Mouse (Mus musculus): ENCODE results near the gene Ddx42. TPM values are rescaled to one million over a fixed set of nuclear protein-coding genes. Genes with fewer than 3 reads are reported as not detected.
A peak's percentile ranks its signal among the peaks of the same experiment; 100 is the strongest.

The Ddx42 gene
- total RNA-seq (2014; rRNA removed): 39.7 and 61.7 TPM in 2 replicates
- polyA plus RNA-seq (2015; fragmentation: Nextera tagmentation; extraction: Ambion mirVana): 61.4 and 64.8 TPM in 2 replicates

GRCm38 (mm10) chr11:106216730-106217490 lies at the start of gene Ddx42:
Ddx42 (plus strand) TSS chr11:106216926.
- peak within 1 kb of the TSS; percentile 96 for H3K27ac ChIP-seq (ENCODE audit: low read depth, low read length)
- peak within 1 kb of the TSS; percentile 92 for H3K9ac ChIP-seq (replicated peaks; ENCODE audit: low read length, poor library complexity, severe bottlenecking)
- under 1% methylated on average over 67 of the region's 70 CpGs for WGBS
- peaks cover 15% of the 10 kb centered on the region; the same call in 1 of the 2 replicates for H3K4me1 ChIP-seq (ENCODE audit: insufficient read depth, low read length)
- DNase-seq (ENCODE audit: low spot score) (peak; percentile 99), ATAC-seq (ENCODE audit: low FRiP score) (peak; percentile 96)
- peak within 1 kb of the TSS; percentile 97 for H3K4me3 ChIP-seq (ENCODE audit: low read depth, low read length)
- no peaks in the 10 kb centered on the region for H3K27me3 ChIP-seq (ENCODE audit: insufficient read depth, low read length)
- peak within 1 kb of the TSS; percentile 63 for H3K4me2 ChIP-seq (ENCODE audit: low read depth, low read length, poor library complexity, severe bottlenecking)
- H3K36me3 ChIP-seq (ENCODE audit: insufficient read depth, low read length): 0 out of 2 replicates have a peak, but pooled peaks cover 4% of the 10 kb centered on the region
- TF ChIP-seq CTCF (IDR thresholded peaks at IDR 0.05): no peak
- no peaks in the 10 kb centered on the region for H3K9me3 ChIP-seq (ENCODE audit: low read length)

GRCm38 (mm10) chr11:106167435-106167834 lies 49.3 kb upstream of the Ddx42 start:
- Histone ChIP-seq H3K4me1 (ENCODE audit: insufficient read depth, low read length) (no peaks in the 10 kb centered on the region), H3K9me3 (ENCODE audit: low read length) (no peaks in the 10 kb centered on the region), H3K4me3 (ENCODE audit: low read depth, low read length) (no peak overlapping the region), H3K27me3 (ENCODE audit: insufficient read depth, low read length) (no peaks in the 10 kb centered on the region), H3K4me2 (ENCODE audit: low read depth, low read length, poor library complexity, severe bottlenecking) (no peak overlapping the region), H3K27ac (ENCODE audit: low read depth, low read length) (no peak overlapping the region), H3K36me3 (ENCODE audit: insufficient read depth, low read length) (peaks cover 36% of the 10 kb centered on the region), H3K9ac (replicated peaks; ENCODE audit: low read length, poor library complexity, severe bottlenecking) (no peak overlapping the region)
- WGBS: 84% methylated on average over 5 of the region's 5 CpGs
- no peak for TF ChIP-seq CTCF (IDR thresholded peaks at IDR 0.05)
- ATAC-seq (ENCODE audit: low FRiP score) (no peak), DNase-seq (ENCODE audit: low spot score) (no peak)

GRCm38 (mm10) chr11:106170807-106171206 lies 45.9 kb upstream of the Ddx42 start:
- Histone ChIP-seq H3K9me3 (ENCODE audit: low read length) (no peaks in the 10 kb centered on the region), H3K9ac (replicated peaks; ENCODE audit: low read length, poor library complexity, severe bottlenecking) (no peak overlapping the region), H3K36me3 (ENCODE audit: insufficient read depth, low read length) (peaks cover 27% of the 10 kb centered on the region), H3K27ac (ENCODE audit: low read depth, low read length) (no peak overlapping the region), H3K4me1 (ENCODE audit: insufficient read depth, low read length) (no peaks in the 10 kb centered on the region), H3K4me2 (ENCODE audit: low read depth, low read length, poor library complexity, severe bottlenecking) (no peak overlapping the region), H3K27me3 (ENCODE audit: insufficient read depth, low read length) (no peaks in the 10 kb centered on the region), H3K4me3 (ENCODE audit: low read depth, low read length) (no peak overlapping the region)
- WGBS: 79% methylated on average over 7 of the region's 7 CpGs
- TF ChIP-seq CTCF (IDR thresholded peaks at IDR 0.05): peak; percentile 62
- DNase-seq (ENCODE audit: low spot score): peak; percentile 60
- no peak for ATAC-seq (ENCODE audit: low FRiP score)

- WGBS: 91% methylated on average over 2 of the region's 2 CpGs
- Histone ChIP-seq H3K4me1 (ENCODE audit: insufficient read depth, low read length) (no peaks in the 10 kb centered on the region), H3K27me3 (ENCODE audit: insufficient read depth, low read length) (no peaks in the 10 kb centered on the region), H3K27ac (ENCODE audit: low read depth, low read length) (no peak overlapping the region), H3K36me3 (ENCODE audit: insufficient read depth, low read length) (peaks cover 12% of the 10 kb centered on the region), H3K4me3 (ENCODE audit: low read depth, low read length) (no peak overlapping the region), H3K9me3 (ENCODE audit: low read length) (no peaks in the 10 kb centered on the region), H3K9ac (replicated peaks; ENCODE audit: low read length, poor library complexity, severe bottlenecking) (no peak overlapping the region), H3K4me2 (ENCODE audit: low read depth, low read length, poor library complexity, severe bottlenecking) (no peak overlapping the region)
- ATAC-seq (ENCODE audit: low FRiP score) (no peak), DNase-seq (ENCODE audit: low spot score) (no peak)
- no peak for TF ChIP-seq CTCF (IDR thresholded peaks at IDR 0.05)
These were observed 43.5 kb upstream of the Ddx42 start for GRCm38 (mm10) chr11:106173228-106173627.

GRCm38 (mm10) chr11:106174372-106174771 lies 42.4 kb upstream of the Ddx42 start:
- Histone ChIP-seq H3K4me1 (ENCODE audit: insufficient read depth, low read length) (no peaks in the 10 kb centered on the region), H3K9ac (replicated peaks; ENCODE audit: low read length, poor library complexity, severe bottlenecking) (no peak overlapping the region), H3K27me3 (ENCODE audit: insufficient read depth, low read length) (no peaks in the 10 kb centered on the region), H3K9me3 (ENCODE audit: low read length) (no peaks in the 10 kb centered on the region), H3K4me3 (ENCODE audit: low read depth, low read length) (no peak overlapping the region), H3K36me3 (ENCODE audit: insufficient read depth, low read length) (peaks cover 9% of the 10 kb centered on the region; the same call in 1 of the 2 replicates), H3K4me2 (ENCODE audit: low read depth, low read length, poor library complexity, severe bottlenecking) (no peak overlapping the region), H3K27ac (ENCODE audit: low read depth, low read length) (no peak overlapping the region)
- TF ChIP-seq CTCF (IDR thresholded peaks at IDR 0.05): no peak
- DNase-seq (ENCODE audit: low spot score) (no peak), ATAC-seq (ENCODE audit: low FRiP score) (no peak)
- WGBS: 86% methylated on average over 5 of the region's 5 CpGs

GRCm38 (mm10) chr11:106175081-106175480 lies 41.6 kb upstream of the Ddx42 start:
- TF ChIP-seq CTCF (IDR thresholded peaks at IDR 0.05): no peak
- Histone ChIP-seq H3K36me3 (ENCODE audit: insufficient read depth, low read length) (peaks cover 9% of the 10 kb centered on the region; the same call in 1 of the 2 replicates), H3K4me1 (ENCODE audit: insufficient read depth, low read length) (no peaks in the 10 kb centered on the region), H3K9ac (replicated peaks; ENCODE audit: low read length, poor library complexity, severe bottlenecking) (no peak overlapping the region), H3K27ac (ENCODE audit: low read depth, low read length) (no peak overlapping the region), H3K4me2 (ENCODE audit: low read depth, low read length, poor library complexity, severe bottlenecking) (no peak overlapping the region), H3K27me3 (ENCODE audit: insufficient read depth, low read length) (no peaks in the 10 kb centered on the region), H3K9me3 (ENCODE audit: low read length) (no peaks in the 10 kb centered on the region), H3K4me3 (ENCODE audit: low read depth, low read length) (no peak overlapping the region)
- 79% methylated on average over 3 of the region's 3 CpGs for WGBS
- DNase-seq (ENCODE audit: low spot score): no peak
- no peak for ATAC-seq (ENCODE audit: low FRiP score)
